Mouse (Mus musculus) midbrain, embryonic 12.5 days (tissue): ENCODE measurements around the gene Ccnl2. TPM values are rescaled to one million over a fixed set of nuclear protein-coding genes. Genes with fewer than 3 reads are reported as not detected.

Experiments used
- ATAC-seq: fragments of 200-750 bp; cut with Nextera tagmentation; 2 replicates; pipeline ENCODE4 v1.8.0; 2017; ENCODE audit warnings: low read depth, moderate TSS enrichment, moderate library complexity; ENCODE audit not compliant: low FRiP score
- H3K27ac ChIP-seq: fragments of 300-500 bp; sonication (generic); replicated peaks from 2 replicates; pipeline ENCODE4 v1.5.1; 2016; ENCODE audit warnings: mild to moderate bottlenecking
- H3K27me3 ChIP-seq: fragments of 300-500 bp; sonication (generic); 2 replicates; pipeline ENCODE4 v1.6.1; 2016; ENCODE audit warnings: mild to moderate bottlenecking
- H3K36me3 ChIP-seq: fragments of 300-500 bp; sonication (generic); 2 replicates; pipeline ENCODE4 v1.6.1; 2016
- H3K4me1 ChIP-seq: fragments of 300-500 bp; sonication (generic); 2 replicates; pipeline ENCODE4 v1.6.1; 2016
- H3K4me2 ChIP-seq: fragments of 300-500 bp; sonication (generic); replicated peaks from 2 replicates; pipeline ENCODE4 v1.6.1; 2016; ENCODE audit warnings: mild to moderate bottlenecking, moderate library complexity
- H3K4me3 ChIP-seq: fragments of 300-500 bp; sonication (generic); 2 replicates; pipeline ENCODE4 v1.5.1; 2016; ENCODE audit warnings: mild to moderate bottlenecking
- H3K9ac ChIP-seq: fragments of 300-500 bp; sonication (generic); replicated peaks from 2 replicates; pipeline ENCODE4 v1.6.1; 2016; ENCODE audit warnings: mild to moderate bottlenecking, moderate library complexity
- H3K9me3 ChIP-seq: fragments of 300-500 bp; sonication (generic); 2 replicates; pipeline ENCODE4 v1.6.1; 2016; ENCODE audit warnings: mild to moderate bottlenecking
- WGBS: fragments of 180-500 bp; shearing (Covaris S2); methylation state at CpG from one replicate; pipeline ENCODE4 v1.1.7; 2016; 5-methylcytosine and 5-hydroxymethylcytosine counted together
- polyA plus RNA-seq: library from polyadenylated mRNA; unstranded; fragments of >200 nt; fragmentation: Nextera tagmentation; extraction: Ambion mirVana; gene quantifications from 2 replicates; pipeline ENCODE4 v1.2.1, GENCODE M21; 2016

Gene Ccnl2
- polyA plus RNA-seq, 1 experiment from 2014 or later, result 218 TPM

GRCm38 (mm10) chr4:155831205-155831766, 19.0 kb downstream of the Ccnl2 start, which contains the start of gene Aurkaip1:
Aurkaip1 (plus strand) TSS chr4:155831272.
- Histone ChIP-seq H3K27me3 (no peaks in the 10 kb centered on the region), H3K9ac (peak within 1 kb of the TSS; percentile 94), H3K4me1 (peaks cover 25% of the 10 kb centered on the region), H3K4me3 (peak within 1 kb of the TSS; percentile 91), H3K27ac (peak within 1 kb of the TSS; percentile 87), H3K4me2 (peak within 1 kb of the TSS; percentile 99), H3K9me3 (no peaks in the 10 kb centered on the region), H3K36me3 (peaks cover 32% of the 10 kb centered on the region; the same call in 1 of the 2 replicates)
- ATAC-seq, result peak; percentile 92
- WGBS, result under 1% methylated on average over 49 of the region's 49 CpGs

GRCm38 (mm10) chr4:155831831-155832230, 19.5 kb downstream of the Ccnl2 start:
- 2% methylated on average over 25 of the region's 25 CpGs for WGBS
- H3K9me3 ChIP-seq, result no peaks in the 10 kb centered on the region
- peaks cover 25% of the 10 kb centered on the region for H3K4me1 ChIP-seq
- H3K27me3 ChIP-seq, result no peaks in the 10 kb centered on the region
- peak overlapping the region; percentile 99 for H3K4me2 ChIP-seq
- H3K36me3 ChIP-seq, result peaks cover 28% of the 10 kb centered on the region; the same call in 1 of the 2 replicates
- H3K4me3 ChIP-seq, result peak overlapping the region; percentile 91
- H3K9ac ChIP-seq, result peak overlapping the region; percentile 94
- peak overlapping the region; percentile 87 for H3K27ac ChIP-seq
- ATAC-seq, result no peak; the same call in 1 of the 2 replicates

- no peak overlapping the region for H3K27ac ChIP-seq
- H3K9me3 ChIP-seq, result no peaks in the 10 kb centered on the region
- peak overlapping the region; percentile 99 for H3K4me2 ChIP-seq
- peak overlapping the region; percentile 91 for H3K4me3 ChIP-seq
- H3K27me3 ChIP-seq, result no peaks in the 10 kb centered on the region
- H3K36me3 ChIP-seq, result peaks cover 24% of the 10 kb centered on the region; the same call in 1 of the 2 replicates
- peaks cover 25% of the 10 kb centered on the region for H3K4me1 ChIP-seq
- peak overlapping the region; percentile 94 for H3K9ac ChIP-seq
- no peak for ATAC-seq
- 57% methylated on average over 10 of the region's 10 CpGs for WGBS
Measured at GRCm38 (mm10) chr4:155832321-155832720, 20.0 kb downstream of the Ccnl2 start.

GRCm38 (mm10) chr4:155833234-155833633, 20.9 kb downstream of the Ccnl2 start:
- no peaks in the 10 kb centered on the region for H3K9me3 ChIP-seq
- H3K27ac ChIP-seq, result no peak overlapping the region
- H3K36me3 ChIP-seq, result peaks cover 18% of the 10 kb centered on the region; the same call in 1 of the 2 replicates
- H3K4me3 ChIP-seq, result 0 out of 2 replicates have a peak overlapping the region, but pooled peaks have one; percentile 3
- H3K9ac ChIP-seq, result no peak overlapping the region
- no peak overlapping the region for H3K4me2 ChIP-seq
- ATAC-seq, result no peak
- 85% methylated on average over 4 of the region's 4 CpGs for WGBS
- no peaks in the 10 kb centered on the region for H3K27me3 ChIP-seq
- H3K4me1 ChIP-seq, result peaks cover 25% of the 10 kb centered on the region

- WGBS, result 40% methylated on average over 2 of the region's 2 CpGs
- peak; percentile 21; the same call in 1 of the 2 replicates for ATAC-seq
- H3K4me1 ChIP-seq, result peaks cover 25% of the 10 kb centered on the region
- H3K27ac ChIP-seq, result peak overlapping the region; percentile 27; the same call in 1 of the 2 replicates
- H3K27me3 ChIP-seq, result no peaks in the 10 kb centered on the region
- no peak overlapping the region for H3K9ac ChIP-seq
- H3K9me3 ChIP-seq, result no peaks in the 10 kb centered on the region
- no peak overlapping the region for H3K4me3 ChIP-seq
- peaks cover 18% of the 10 kb centered on the region; the same call in 1 of the 2 replicates for H3K36me3 ChIP-seq
- H3K4me2 ChIP-seq, result no peak overlapping the region
Measured at GRCm38 (mm10) chr4:155833836-155834235, 21.5 kb downstream of the Ccnl2 start.

GRCm38 (mm10) chr4:155837404-155838010, 25.2 kb downstream of the Ccnl2 start:
- 82% methylated on average over 11 of the region's 11 CpGs for WGBS
- H3K4me3 ChIP-seq, result no peak overlapping the region
- no peak overlapping the region for H3K9ac ChIP-seq
- peaks cover 16% of the 10 kb centered on the region; the same call in 1 of the 2 replicates for H3K36me3 ChIP-seq
- H3K9me3 ChIP-seq, result no peaks in the 10 kb centered on the region
- H3K4me1 ChIP-seq, result peaks cover 41% of the 10 kb centered on the region
- no peak overlapping the region for H3K4me2 ChIP-seq
- ATAC-seq, result no peak
- no peak overlapping the region for H3K27ac ChIP-seq
- peaks cover 14% of the 10 kb centered on the region for H3K27me3 ChIP-seq

GRCm38 (mm10) chr4:155838187-155839153, 26.2 kb downstream of the Ccnl2 start:
- Histone ChIP-seq H3K9ac (no peak overlapping the region), H3K4me2 (no peak overlapping the region), H3K9me3 (no peaks in the 10 kb centered on the region), H3K4me1 (peaks cover 33% of the 10 kb centered on the region), H3K27ac (peak overlapping the region; percentile 2; the same call in 1 of the 2 replicates), H3K4me3 (no peak overlapping the region), H3K27me3 (peaks cover 14% of the 10 kb centered on the region), H3K36me3 (0 out of 2 replicates have a peak, but pooled peaks cover 9% of the 10 kb centered on the region)
- WGBS, result 61% methylated on average over 8 of the region's 8 CpGs
- ATAC-seq, result no peak

- H3K4me2 ChIP-seq, result peak within 1 kb of the TSS; percentile 70
- H3K4me1 ChIP-seq, result peaks cover 26% of the 10 kb centered on the region
- H3K4me3 ChIP-seq, result peak within 1 kb of the TSS; percentile 42
- WGBS, result 2% methylated on average over 16 of the region's 16 CpGs
- ATAC-seq, result peak; percentile 85
- H3K27ac ChIP-seq, result peak within 1 kb of the TSS; percentile 30
- H3K9ac ChIP-seq, result peak within 1 kb of the TSS; percentile 56
- 0 out of 2 replicates have a peak, but pooled peaks cover 5% of the 10 kb centered on the region for H3K36me3 ChIP-seq
- H3K27me3 ChIP-seq, result peaks cover 14% of the 10 kb centered on the region
- no peaks in the 10 kb centered on the region for H3K9me3 ChIP-seq
Measured at GRCm38 (mm10) chr4:155839483-155839910, 27.2 kb downstream of the Ccnl2 start, which contains the start of gene Mxra8. Mxra8 (plus strand) TSS chr4:155839680.

GRCm38 (mm10) chr4:155840076-155841002, 28.1 kb downstream of the Ccnl2 start:
- H3K9me3 ChIP-seq, result no peaks in the 10 kb centered on the region
- H3K27ac ChIP-seq, result peak overlapping the region; percentile 30
- 4% methylated on average over 8 of the region's 8 CpGs for WGBS

GRCm38 (mm10) chr4:155841003-155841454, 28.7 kb downstream of the Ccnl2 start:
- H3K27ac ChIP-seq, result no peak overlapping the region
- peaks cover 26% of the 10 kb centered on the region for H3K4me1 ChIP-seq
- peak; percentile 43; the same call in 1 of the 2 replicates for ATAC-seq
- peaks cover 14% of the 10 kb centered on the region for H3K27me3 ChIP-seq
- peak overlapping the region; percentile 70 for H3K4me2 ChIP-seq
- H3K9ac ChIP-seq, result peak overlapping the region; percentile 57
- under 1% methylated on average over 32 of the region's 32 CpGs for WGBS
- peak overlapping the region; percentile 42 for H3K4me3 ChIP-seq
- H3K36me3 ChIP-seq, result 0 out of 2 replicates have a peak, but pooled peaks cover 5% of the 10 kb centered on the region
- H3K9me3 ChIP-seq, result no peaks in the 10 kb centered on the region

More at GRCm38 (mm10) chr4:155840076-155841002, 28.1 kb downstream of the Ccnl2 start:
- ATAC-seq, result no peak
- peaks cover 26% of the 10 kb centered on the region for H3K4me1 ChIP-seq
- H3K4me3 ChIP-seq, result peak overlapping the region; percentile 42
- H3K9ac ChIP-seq, result peak overlapping the region; percentile 57
- H3K4me2 ChIP-seq, result peak overlapping the region; percentile 70
- H3K36me3 ChIP-seq, result 0 out of 2 replicates have a peak, but pooled peaks cover 5% of the 10 kb centered on the region
- peaks cover 14% of the 10 kb centered on the region for H3K27me3 ChIP-seq
